Comparison of ENCODE assay signal across 8 mouse cellular contexts in genomic region chr5:135632117-135632796, GRCm38 (mm10). TPM values are rescaled to one million over a fixed set of nuclear protein-coding genes. Genes with fewer than 3 reads are reported as not detected.
A peak's percentile ranks its signal among the peaks of the same experiment; 100 is the strongest.
DNase-seq lines count a peak whose midpoint lies in the region; ATAC-seq and TF ChIP-seq lines count a peak whose summit lies in the region.

Gene Rhbdd2, plus strand, starts transcription at chr5:135632618.

- H3K9me3 ChIP-seq in erythroblast, embryonic 14.5 days (ENCODE audit: control insufficient read depth, low read length), result no peaks in the 10 kb centered on the region
- no peaks in the 10 kb centered on the region for H3K9me3 ChIP-seq in heart, embryonic 11.5 days (replicated peaks; ENCODE audit: control insufficient read depth, low read length)
- H3K9me3 ChIP-seq in kidney, embryonic 16.5 days (ENCODE audit: low read length), result no peaks in the 10 kb centered on the region

- TF ChIP-seq CTCF in C2C12 (IDR thresholded peaks at IDR 0.05; ENCODE audit: control insufficient read depth, insufficient read depth, insufficient read length), result no peak
- peak; percentile 50; the same call in 1 of the 2 replicates for TF ChIP-seq CTCF in brain, embryonic 14.5 days (IDR thresholded peaks at IDR 0.05; ENCODE audit: borderline replicate concordance, extremely low read depth, insufficient read depth, insufficient read length)
- TF ChIP-seq CTCF in liver, adult 2 months (IDR thresholded peaks at IDR 0.05; ENCODE audit: low read depth, low read length), result peak; percentile 57

- H3K4me1 ChIP-seq in erythroblast, embryonic 14.5 days (ENCODE audit: control insufficient read depth), result peaks cover 26% of the 10 kb centered on the region
- H3K4me1 ChIP-seq in heart, embryonic 11.5 days (ENCODE audit: control insufficient read depth, insufficient read depth, low read length), result peaks cover 5% of the 10 kb centered on the region; the same call in 1 of the 2 replicates
- peaks cover 12% of the 10 kb centered on the region for H3K4me1 ChIP-seq in kidney, embryonic 16.5 days (ENCODE audit: insufficient read depth, low read length)
- H3K4me1 ChIP-seq in liver, adult 2 months (ENCODE audit: control insufficient read depth, insufficient read depth, low read length), result peaks cover 2% of the 10 kb centered on the region; the same call in 1 of the 2 replicates

- ATAC-seq in heart, embryonic 11.5 days (replicated peaks; ENCODE audit: insufficient number of reproducible peaks, low FRiP score, low TSS enrichment), result peak; percentile 98
- peak; percentile 99 for ATAC-seq in kidney, embryonic 16.5 days (ENCODE audit: low FRiP score, low TSS enrichment)

- peak within 1 kb of the TSS; percentile 99 for H3ac ChIP-seq in C2C12 (ENCODE audit: control insufficient read depth, insufficient read length, low read depth)
- peak within 1 kb of the TSS; percentile 20 for H3ac ChIP-seq in myocyte (ENCODE audit: control insufficient read depth, insufficient read length)

- H3K4me2 ChIP-seq in heart, embryonic 11.5 days, result peak within 1 kb of the TSS; percentile 77
- H3K4me2 ChIP-seq in kidney, embryonic 16.5 days (replicated peaks; ENCODE audit: low read depth, low read length), result peak within 1 kb of the TSS; percentile 82
- peak within 1 kb of the TSS; percentile 84 for H3K4me2 ChIP-seq in myocyte (ENCODE audit: low read depth)

- peak; percentile 99 for TF ChIP-seq POLR2A in brain, embryonic 14.5 days (IDR thresholded peaks at IDR 0.05; ENCODE audit: borderline replicate concordance, extremely low read depth, insufficient read depth, insufficient read length, poor library complexity, severe bottlenecking)
- TF ChIP-seq POLR2A in liver, adult 2 months (IDR thresholded peaks at IDR 0.05; ENCODE audit: extremely low read depth, insufficient read depth, low read length), result 0 out of 2 replicates have a peak, but pooled peaks have one; percentile 14
- TF ChIP-seq POLR2A in myocyte (IDR thresholded peaks at IDR 0.05; ENCODE audit: insufficient read length, low read depth), result peak; percentile 98

- H3K36me3 ChIP-seq in C2C12 (ENCODE audit: control insufficient read depth, insufficient read depth), result peaks cover 18% of the 10 kb centered on the region
- H3K36me3 ChIP-seq in erythroblast, embryonic 14.5 days (ENCODE audit: control insufficient read depth), result peaks cover 9% of the 10 kb centered on the region
- peaks cover 8% of the 10 kb centered on the region for H3K36me3 ChIP-seq in heart, embryonic 11.5 days (ENCODE audit: control insufficient read depth, insufficient read depth, low read length)
- peaks cover 23% of the 10 kb centered on the region for H3K36me3 ChIP-seq in kidney, embryonic 16.5 days (ENCODE audit: insufficient read depth, low read length)
- peaks cover 3% of the 10 kb centered on the region; the same call in 1 of the 2 replicates for H3K36me3 ChIP-seq in liver, adult 2 months (ENCODE audit: control insufficient read depth, insufficient read depth, low read length)
- peaks cover 5% of the 10 kb centered on the region for H3K36me3 ChIP-seq in myocyte (ENCODE audit: control insufficient read depth, insufficient read depth)
- no peaks in the 10 kb centered on the region for H3K36me3 ChIP-seq in splenic B cell, adult 2 months (ENCODE audit: control insufficient read depth, insufficient read depth, low read length, poor library complexity, severe bottlenecking)

- peak; percentile 99 for DNase-seq in brain, embryonic 14.5 days (ENCODE audit: low read depth)
- peak; percentile 89 for DNase-seq in liver, adult 2 months (ENCODE audit: extremely low read depth, low read depth, low spot score)
- DNase-seq in splenic B cell, adult 2 months (ENCODE audit: low read depth, low spot score), result peak; percentile 98

- H3K27me3 ChIP-seq in C2C12 (ENCODE audit: control insufficient read depth, insufficient read depth, insufficient read length) (no peaks in the 10 kb centered on the region), myocyte (ENCODE audit: control insufficient read depth, insufficient read depth, insufficient read length) (no peaks in the 10 kb centered on the region)
- no peaks in the 10 kb centered on the region for H3K27me3 ChIP-seq in erythroblast, embryonic 14.5 days (ENCODE audit: control insufficient read depth)
- H3K27me3 ChIP-seq in heart, embryonic 11.5 days (ENCODE audit: control insufficient read depth, insufficient read depth, low read length), result no peaks in the 10 kb centered on the region
- H3K27me3 ChIP-seq in kidney, embryonic 16.5 days (ENCODE audit: insufficient read depth, low read length), result no peaks in the 10 kb centered on the region
- no peaks in the 10 kb centered on the region for H3K27me3 ChIP-seq in liver, adult 2 months (ENCODE audit: control insufficient read depth, insufficient read depth, low read length)
- H3K27me3 ChIP-seq in splenic B cell, adult 2 months (ENCODE audit: control insufficient read depth, insufficient read depth, low read length, poor library complexity, severe bottlenecking), result no peaks in the 10 kb centered on the region

- peaks cover 4% of the 10 kb centered on the region for H3K79me3 ChIP-seq in C2C12 (ENCODE audit: low read depth)

- peak within 1 kb of the TSS; percentile 78 for H3K9ac ChIP-seq in heart, embryonic 11.5 days (ENCODE audit: low read depth, low read length)
- H3K9ac ChIP-seq in kidney, embryonic 16.5 days (replicated peaks; ENCODE audit: low read length), result peak within 1 kb of the TSS; percentile 84
- H3K9ac ChIP-seq in liver, adult 2 months (ENCODE audit: low read depth, low read length), result peak within 1 kb of the TSS; percentile 89

- H3K4me3 ChIP-seq in C2C12 (ENCODE audit: insufficient read depth, poor library complexity, severe bottlenecking) (peak within 1 kb of the TSS; percentile 70), myocyte (peak within 1 kb of the TSS; percentile 48)
- peak within 1 kb of the TSS; percentile 81 for H3K4me3 ChIP-seq in erythroblast, embryonic 14.5 days (replicated peaks)
- H3K4me3 ChIP-seq in heart, embryonic 11.5 days (ENCODE audit: low read depth, low read length), result peak within 1 kb of the TSS; percentile 78
- H3K4me3 ChIP-seq in kidney, embryonic 16.5 days (ENCODE audit: low read length), result peak within 1 kb of the TSS; percentile 79
- H3K4me3 ChIP-seq in liver, adult 2 months (ENCODE audit: insufficient read depth, low read depth, low read length), result peak within 1 kb of the TSS; percentile 86

- WGBS in heart, embryonic 11.5 days (ENCODE audit: insufficient replicate concordance), result 14% methylated on average over 30 of the region's 30 CpGs
- WGBS in kidney, embryonic 16.5 days, result 12% methylated on average over 25 of the region's 30 CpGs
- WGBS in liver, adult 2 months, result 13% methylated on average over 30 of the region's 30 CpGs

- peak within 1 kb of the TSS; percentile 75 for H3K27ac ChIP-seq in heart, embryonic 11.5 days (ENCODE audit: low read depth, low read length)
- H3K27ac ChIP-seq in kidney, embryonic 16.5 days (ENCODE audit: low read length), result peak within 1 kb of the TSS; percentile 57; the same call in 1 of the 2 replicates
- peak within 1 kb of the TSS; percentile 62 for H3K27ac ChIP-seq in liver, adult 2 months (replicated peaks; ENCODE audit: insufficient read depth, low read depth, low read length)

- peaks cover 24% of the 10 kb centered on the region for H3K79me2 ChIP-seq in C2C12 (ENCODE audit: control insufficient read depth, insufficient read depth)
- H3K79me2 ChIP-seq in liver, adult 2 months (ENCODE audit: control insufficient read depth, insufficient read depth, low read length), result peaks cover 18% of the 10 kb centered on the region; the same call in 1 of the 2 replicates
- peaks cover 14% of the 10 kb centered on the region for H3K79me2 ChIP-seq in myocyte (ENCODE audit: control insufficient read depth, insufficient read depth)

TF ChIP-seq in C2C12, 6 proteins besides CTCF, POLR2A, EP300 and RAD21:
- TF ChIP-seq CEBPB (IDR thresholded peaks at IDR 0.05; ENCODE audit: low read depth) (no peak), MAX (IDR thresholded peaks at IDR 0.05) (peak; percentile 69)

TF ChIP-seq in myocyte, 11 proteins besides CTCF, POLR2A, EP300 and RAD21:
- TF ChIP-seq POLR2AphosphoS2 (IDR thresholded peaks at IDR 0.05; ENCODE audit: insufficient read length, low read depth) (peak; percentile 92), TCF12 (IDR thresholded peaks at IDR 0.05; ENCODE audit: insufficient read depth, poor library complexity, severe bottlenecking) (no peak)
TF ChIP-seq in myocyte: peak in this region for 1.

RNA-seq across cellular contexts. Expression of gene Rhbdd2, which starts in this region (rescaled TPM):
- polyA plus RNA-seq in C2C12 (2012; fragmentation: generic; extraction: Trizol), result 16.7 TPM
- 42.5 and 64.4 TPM in 2 replicates for polyA plus RNA-seq in brain, embryonic 14.5 days (2012; rRNA removed)
- polyA plus RNA-seq in erythroblast, embryonic 14.5 days (2012), result 0.07 and 0.35 TPM in 2 replicates
- polyA plus RNA-seq in heart, embryonic 11.5 days (2014; fragmentation: Nextera tagmentation; extraction: Ambion mirVana), result 33.1 and 44.9 TPM in 2 replicates
- polyA plus RNA-seq in kidney, embryonic 16.5 days (2015; fragmentation: Nextera tagmentation; extraction: Ambion mirVana), result 51.0 and 56.5 TPM in 2 replicates
- total RNA-seq in liver, adult 2 months (2014; rRNA removed), result 8.5 and 9.7 TPM in 2 replicates
- 17.0 and 20.9 TPM in 2 replicates for polyA plus RNA-seq in liver, adult 2 months (2012; rRNA removed)
- polyA plus RNA-seq in myocyte (2012; fragmentation: generic; extraction: Trizol), result 16.7 TPM

Comparison
In these comparisons a context has a peak if more than half of its experiments do, and no peak if none do; other contexts are left out.
1. Peak in every context shown above with its lines: DNase-seq, ATAC-seq, H3K4me3 ChIP-seq and H3K27ac ChIP-seq.
2. RNA of gene Rhbdd2 (polyA plus RNA-seq): 42.5 to 64.4 TPM in brain, embryonic 14.5 days, 51.0 to 56.5 TPM in kidney, embryonic 16.5 days, 33.1 to 44.9 TPM in heart, embryonic 11.5 days, 17.0 to 20.9 TPM in liver, adult 2 months, 16.7 TPM in myocyte (single experiment) and 16.7 TPM in C2C12 (single experiment); 0.07 to 0.35 TPM in erythroblast, embryonic 14.5 days; every median in the first group is over 10 times any median in the second.
3. POLR2A ChIP-seq: peak in every context shown above with its lines; median percentile 99 in brain, embryonic 14.5 days; 98 in myocyte; 14 in liver, adult 2 months.